In genomic region chr16:12904937-12905336, GRCm38 (mm10) we compare ENCODE assay signal across 28 mouse cellular contexts.
DNase-seq lines count a peak whose midpoint lies in the region; ATAC-seq and TF ChIP-seq lines count a peak whose summit lies in the region.
"Had no signal": no experiment of that assay in that cellular context is flagged by ENCODE, and none has a peak within 500 bp of the region (broad histone marks: within the 10 kb centered on the region; RNA-seq: fewer than 3 reads in every experiment).

No protein-coding gene starts in this region.

- H3K36me3 ChIP-seq in liver, embryonic 14.5 days (replicated peaks; ENCODE audit: control insufficient read depth, insufficient read depth, low read depth) = no peaks in the 10 kb centered on the region
- H3K36me3 ChIP-seq in hindbrain, embryonic 12.5 days = no peaks in the 10 kb centered on the region
- H3K36me3 ChIP-seq: embryonic facial prominence, embryonic 10.5 days; embryonic facial prominence, embryonic 15.5 days; heart, embryonic 10.5 days; heart, embryonic 15.5 days; liver, embryonic 15.5 days; lung, embryonic 15.5 days had no signal

- TF ChIP-seq EP300 in liver, embryonic 14.5 days (IDR thresholded peaks at IDR 0.05; ENCODE audit: low read depth) = no peak

- peak; percentile 3; the same call in 1 of the 2 replicates for TF ChIP-seq CTCF in liver, embryonic 14.5 days (IDR thresholded peaks at IDR 0.05; ENCODE audit: low read depth)

- H3K4me2 ChIP-seq in liver, embryonic 14.5 days (ENCODE audit: low read depth) = no peak overlapping the region
- no peak overlapping the region for H3K4me2 ChIP-seq in hindbrain, embryonic 12.5 days (replicated peaks)
- H3K4me2 ChIP-seq: embryonic facial prominence, embryonic 15.5 days; forebrain, embryonic 13.5 days; heart, embryonic 15.5 days; liver, embryonic 15.5 days; lung, embryonic 15.5 days; midbrain, embryonic 11.5 days had no signal

- no peaks in the 10 kb centered on the region for H3K9me3 ChIP-seq in liver, embryonic 14.5 days (ENCODE audit: control insufficient read depth, low read length)
- no peaks in the 10 kb centered on the region for H3K9me3 ChIP-seq in hindbrain, embryonic 12.5 days (replicated peaks)
- H3K9me3 ChIP-seq: embryonic facial prominence, embryonic 10.5 days; embryonic facial prominence, embryonic 15.5 days; forebrain, embryonic 13.5 days; heart, embryonic 10.5 days; heart, embryonic 15.5 days; liver, embryonic 15.5 days; lung, embryonic 15.5 days had no signal

- DNase-seq in heart, adult 11 months = peak; percentile 17
- no peak for DNase-seq in heart, adult 9 months (ENCODE audit: low spot score in 2 of 2)
- DNase-seq in liver, embryonic 14.5 days (ENCODE audit: low read depth in 3 of 3, low spot score in 3 of 3) = no peak
- DNase-seq in liver (no peak), ES-CJ7 (ENCODE audit: low read depth, low spot score) (peak; percentile 21)
- no peak for DNase-seq in ovary, postnatal 36 days (ENCODE audit: low spot score)
- DNase-seq: adrenal gland, postnatal 14 days; cerebellum, adult 11-12 months; cerebellum, adult 9-11 months; gastrocnemius, adult 2 months; gastrocnemius, postnatal 36 days; kidney, postnatal 25 days; layer of hippocampus, postnatal 36 days; left cerebral cortex, postnatal 4 days; retina, postnatal 1 day; right cerebral cortex, postnatal 14 days had no signal

- no peak overlapping the region for H3K4me3 ChIP-seq in liver, embryonic 14.5 days (ENCODE audit: insufficient read depth in 1 of 2, low read depth in 2 of 2, low read length in 2 of 2)
- no peak overlapping the region for H3K4me3 ChIP-seq in hindbrain, embryonic 12.5 days
- H3K4me3 ChIP-seq: embryonic facial prominence, embryonic 10.5 days; embryonic facial prominence, embryonic 15.5 days; forebrain, embryonic 13.5 days; gastrocnemius, adult 2 months; heart, embryonic 10.5 days; heart, embryonic 15.5 days; liver, embryonic 15.5 days; lung, embryonic 15.5 days had no signal

- no peak overlapping the region for H3K27ac ChIP-seq in liver, embryonic 14.5 days
- no peak overlapping the region for H3K27ac ChIP-seq in hindbrain, embryonic 12.5 days
- H3K27ac ChIP-seq: embryonic facial prominence, embryonic 10.5 days; embryonic facial prominence, embryonic 15.5 days; forebrain, embryonic 13.5 days; gastrocnemius, adult 2 months; heart, embryonic 10.5 days; heart, embryonic 15.5 days; hindbrain, postnatal 0 days; liver, embryonic 15.5 days; lung, embryonic 15.5 days had no signal

- H3K9ac ChIP-seq in liver, embryonic 14.5 days (replicated peaks) = no peak overlapping the region
- H3K9ac ChIP-seq in hindbrain, embryonic 12.5 days = no peak overlapping the region
- H3K9ac ChIP-seq: embryonic facial prominence, embryonic 15.5 days; forebrain, embryonic 13.5 days; heart, embryonic 15.5 days; liver, embryonic 15.5 days; lung, embryonic 15.5 days had no signal

- H3K27me3 ChIP-seq in liver, embryonic 14.5 days (ENCODE audit: control insufficient read depth, insufficient read depth, low read length) = no peaks in the 10 kb centered on the region
- no peaks in the 10 kb centered on the region for H3K27me3 ChIP-seq in hindbrain, embryonic 12.5 days
- H3K27me3 ChIP-seq: embryonic facial prominence, embryonic 15.5 days; forebrain, embryonic 13.5 days; heart, embryonic 15.5 days; liver, embryonic 15.5 days; lung, embryonic 15.5 days had no signal

- ATAC-seq in liver, embryonic 14.5 days (ENCODE audit: insufficient read depth) = no peak
- ATAC-seq in megakaryocyte progenitor cell, adult 5-6 weeks (replicated peaks; ENCODE audit: poor library complexity) = peak; percentile 33; the same call in 1 of the 2 replicates
- no peak for ATAC-seq in hindbrain, embryonic 12.5 days (ENCODE audit: low FRiP score)
- ATAC-seq: forebrain, embryonic 13.5 days; hindbrain, postnatal 0 days; intestine, embryonic 16.5 days had no signal

- no peaks in the 10 kb centered on the region for H3K4me1 ChIP-seq in liver, embryonic 14.5 days (replicated peaks; ENCODE audit: control insufficient read depth in 2 of 2, insufficient read depth in 2 of 2, low read length in 1 of 2)
- H3K4me1 ChIP-seq in hindbrain, embryonic 12.5 days = peaks cover 4% of the 10 kb centered on the region; the same call in 1 of the 2 replicates
- H3K4me1 ChIP-seq: embryonic facial prominence, embryonic 10.5 days; embryonic facial prominence, embryonic 15.5 days; heart, embryonic 10.5 days; heart, embryonic 15.5 days; liver, embryonic 15.5 days; lung, embryonic 15.5 days had no signal

- WGBS in liver, embryonic 14.5 days (ENCODE audit: insufficient replicate concordance) = 12% methylated on average over 1 of the region's 1 CpGs
- 69% methylated on average over 1 of the region's 1 CpGs for WGBS in hindbrain, embryonic 12.5 days

Comparison
In these comparisons a context has a peak if more than half of its experiments do, and no peak if none do; other contexts are left out.
1. DNase-seq: peak in heart, adult 11 months (single experiment) and ES-CJ7 (single experiment); none in heart, adult 9 months (0 of 2), liver, embryonic 14.5 days (0 of 3), liver (single experiment) and ovary, postnatal 36 days (single experiment).